Mouse (Mus musculus) MEL-GATA-1-ER (cell line): ENCODE data around the gene Fgfr2.

ENCODE experiments used
- DNase-seq: peaks from one replicate; pipeline ENCODE4 v3.0.0-alpha.2; 2012; ENCODE audit warnings: low read depth; ENCODE audit errors: extremely low read depth

Gene Fgfr2

DNA sequence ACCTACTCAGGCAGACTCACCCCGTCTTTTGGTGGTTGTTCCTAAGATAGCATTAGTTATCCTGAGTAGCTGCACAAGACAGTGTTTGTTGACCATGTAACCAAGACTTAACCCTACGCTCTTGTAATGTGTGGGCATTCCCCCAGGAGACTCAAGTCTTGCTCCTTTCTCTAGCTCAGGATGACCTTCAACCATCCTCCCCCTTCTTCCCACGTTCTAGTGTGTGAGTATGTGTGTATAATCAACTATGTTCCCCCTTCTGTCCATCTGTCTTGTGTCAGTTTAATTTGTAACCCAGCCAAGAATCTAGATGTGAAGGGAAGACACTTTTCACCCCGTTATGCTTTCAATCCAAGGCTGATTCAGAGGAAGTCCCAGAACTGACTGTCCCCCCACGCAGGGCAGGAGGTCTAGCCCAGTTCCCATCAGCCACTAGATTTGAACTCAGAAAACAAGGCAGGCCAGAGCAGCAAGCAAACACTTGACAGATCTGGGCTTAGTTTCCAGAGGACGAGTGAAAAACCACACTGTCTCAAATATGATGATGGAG is 815.4 kb downstream of the Fgfr2 start:
- no peak for DNase-seq

DNA sequence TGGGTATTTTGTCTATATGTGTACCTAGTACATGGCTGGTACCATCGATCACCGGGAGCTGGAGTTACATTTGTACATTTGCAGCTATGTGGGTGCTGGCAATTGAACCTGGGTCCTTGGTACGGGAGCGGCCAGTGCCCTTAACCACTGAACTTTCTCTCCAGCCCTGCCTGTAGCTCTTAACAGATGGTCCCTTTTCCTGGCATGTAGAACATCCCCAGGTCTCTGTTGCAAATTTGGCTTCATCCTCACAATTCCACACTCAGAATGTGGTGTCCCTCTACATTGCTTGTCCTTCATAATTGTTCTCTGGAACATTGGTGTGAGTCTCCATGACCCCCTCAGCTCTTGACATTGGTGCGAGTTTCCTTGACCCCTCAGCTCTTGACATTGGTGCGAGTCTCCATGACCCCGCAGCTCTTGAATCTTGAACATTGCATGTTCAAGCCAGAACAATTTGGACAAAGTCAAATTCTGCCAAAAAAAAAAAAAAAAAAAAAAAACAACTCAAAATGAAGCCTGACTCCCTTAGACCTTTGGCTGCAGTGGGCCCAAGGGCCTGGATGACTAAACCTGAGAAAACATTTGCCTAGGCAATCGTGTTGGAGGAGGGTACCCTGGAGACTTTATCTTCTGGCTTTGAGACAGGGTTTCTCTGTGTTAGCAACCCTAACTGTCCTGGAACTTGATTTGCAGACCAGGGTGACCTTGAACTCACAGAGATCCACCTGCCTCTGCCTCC is 816.3 kb downstream of the Fgfr2 start:
- DNase-seq = no peak

DNA sequence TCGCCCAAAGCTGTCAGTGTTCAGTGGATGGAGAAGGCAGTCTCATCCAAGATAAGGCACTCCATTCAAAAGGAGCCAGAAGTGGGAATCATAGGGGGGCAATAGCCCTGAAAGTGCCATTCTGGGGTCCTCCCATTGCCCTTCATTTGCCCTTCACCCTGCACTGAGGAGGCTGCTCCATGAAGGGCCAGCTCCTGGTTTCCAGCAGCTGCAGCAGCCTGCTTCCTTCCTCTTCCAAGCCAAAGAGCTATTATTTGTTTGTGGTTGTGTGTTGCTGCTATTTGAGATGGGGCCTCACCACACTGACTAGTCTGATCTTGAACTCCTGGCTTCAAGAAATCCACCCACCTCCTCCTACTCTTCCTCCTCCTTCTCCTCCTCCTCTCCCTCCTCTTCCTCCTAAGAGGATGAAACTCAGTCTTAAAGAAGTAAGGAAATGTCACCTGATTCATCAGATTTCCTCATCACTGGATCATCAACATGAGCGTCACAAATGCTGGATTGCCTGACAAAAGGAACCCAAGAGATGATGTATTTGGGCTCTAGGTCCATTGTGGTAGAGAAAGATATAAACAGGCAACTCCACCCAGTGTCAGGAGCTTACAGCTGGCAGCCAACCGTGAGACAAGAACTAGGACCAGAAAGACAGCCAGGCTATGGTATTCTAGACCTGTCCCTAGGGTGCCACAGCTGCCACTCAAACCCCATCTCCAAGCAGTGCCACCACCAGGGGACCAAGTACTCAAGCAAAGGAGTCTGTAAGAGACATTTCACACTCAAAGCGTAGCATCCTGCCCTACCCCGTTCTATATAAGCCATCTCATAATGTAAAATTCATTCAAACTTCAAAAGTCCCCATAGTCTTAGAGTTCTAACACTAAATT is 817.4 kb downstream of the Fgfr2 start:
- no peak for DNase-seq

DNA sequence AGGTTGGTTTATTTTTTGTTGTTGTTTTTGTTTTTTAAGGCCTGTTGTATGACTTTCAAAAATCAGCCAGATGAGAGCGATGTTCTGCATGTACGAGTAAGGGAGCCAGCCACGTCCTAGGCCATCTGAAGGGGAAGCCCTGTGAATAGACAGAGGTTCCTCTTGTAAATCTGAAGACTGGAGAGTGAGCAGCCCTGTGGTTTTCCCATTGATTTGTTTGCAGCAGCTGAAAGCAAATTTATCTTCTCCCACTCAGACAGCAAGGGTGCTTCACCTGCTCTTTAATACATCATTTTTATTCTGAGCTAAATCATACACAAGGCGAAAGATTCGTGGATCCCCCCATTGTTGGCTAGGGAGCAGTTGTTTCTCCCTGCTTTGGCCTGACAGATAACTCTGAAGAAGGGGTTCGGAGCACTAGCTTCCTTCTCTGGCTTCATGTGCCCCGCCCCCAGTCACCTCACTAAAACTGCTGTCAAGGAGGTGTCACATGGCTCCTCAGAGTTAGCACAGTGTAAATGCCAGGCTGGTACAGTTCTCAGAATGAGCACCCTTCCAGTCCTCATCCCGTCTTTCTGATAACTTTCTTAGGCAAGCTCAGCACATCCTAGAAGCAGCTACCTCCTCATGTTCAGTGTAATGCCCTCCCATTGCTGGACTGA is 818.6 kb downstream of the Fgfr2 start:
- DNase-seq = no peak

DNA sequence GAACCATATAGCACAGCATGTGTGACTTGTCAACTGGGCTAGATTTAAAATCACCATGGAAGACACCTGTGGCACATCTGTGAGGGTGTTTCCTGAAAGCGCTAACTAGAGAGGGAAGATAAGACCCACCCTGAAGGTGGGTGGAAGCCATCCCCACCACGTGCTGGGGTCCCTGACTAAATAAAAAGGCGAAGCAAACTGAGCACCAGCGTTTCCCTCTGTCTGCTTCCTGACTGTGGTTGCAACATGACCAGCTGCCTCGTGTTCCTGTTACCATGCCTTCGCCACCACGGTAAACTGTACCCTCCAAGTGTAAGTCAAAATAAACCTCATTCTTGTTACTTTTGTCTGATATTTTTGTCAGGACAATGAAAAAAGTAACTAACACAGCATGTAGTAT is 819.2 kb downstream of the Fgfr2 start:
- DNase-seq = no peak

DNA sequence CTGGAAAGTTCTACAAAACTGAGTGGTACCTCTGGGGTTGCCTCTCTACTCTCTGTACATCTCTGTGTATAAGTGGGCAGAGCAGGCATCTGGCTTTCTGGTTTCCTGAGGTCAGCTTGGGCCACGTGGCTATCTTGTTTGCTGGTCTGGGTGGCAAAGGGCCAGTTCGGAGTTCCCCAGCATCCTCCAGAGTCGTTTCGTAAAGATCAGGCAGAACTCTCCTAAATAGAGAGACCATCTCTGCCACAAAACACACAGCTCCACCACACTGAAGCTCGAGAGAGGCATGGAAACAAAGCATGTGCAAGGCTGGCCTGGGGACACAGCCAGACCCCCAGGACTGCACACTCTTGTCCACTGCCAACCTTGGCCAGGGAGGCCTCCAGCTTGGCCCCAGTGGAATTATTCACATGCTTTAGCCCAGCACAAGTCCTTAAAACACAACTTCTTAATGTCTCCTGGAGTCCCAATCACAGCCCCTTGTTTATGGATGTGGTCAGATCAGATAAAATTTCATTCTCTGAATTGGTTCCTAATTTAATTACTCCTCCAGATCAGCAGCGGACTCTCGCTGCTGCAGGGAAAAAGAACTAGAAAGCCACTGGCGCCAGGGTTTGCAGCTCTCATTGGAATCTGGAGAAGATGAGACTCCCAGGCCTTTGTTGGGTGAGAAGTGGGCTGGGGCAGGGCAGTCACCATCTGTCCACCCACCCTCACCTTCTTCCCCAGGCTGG is 820.5 kb downstream of the Fgfr2 start:
- no peak for DNase-seq

DNA sequence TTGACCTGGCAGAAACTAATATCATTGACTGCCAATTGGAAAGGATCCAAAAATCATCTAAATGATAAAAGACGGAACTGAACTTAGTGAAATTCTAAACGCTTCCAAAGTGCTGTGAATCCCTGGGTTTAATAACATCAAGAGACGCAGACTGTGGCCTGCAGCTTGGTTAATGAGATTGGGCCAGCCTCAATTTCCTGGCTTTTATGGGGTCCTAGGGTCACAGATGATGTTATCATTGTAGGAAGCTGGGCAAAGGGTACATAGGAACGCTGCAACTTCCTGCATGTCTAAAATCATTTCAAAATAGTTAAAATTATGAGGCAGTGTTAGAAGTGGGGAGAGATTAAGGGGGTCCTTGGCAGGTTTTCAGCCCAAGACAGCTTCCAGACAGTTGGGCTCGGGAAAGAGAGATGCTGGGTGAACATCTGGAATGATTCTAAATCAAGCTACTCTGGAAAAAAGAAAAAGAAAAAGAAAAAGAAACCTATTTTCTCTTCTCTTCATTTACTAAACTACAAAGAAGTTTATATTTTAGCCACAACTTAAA is 823.4 kb downstream of the Fgfr2 start:
- no peak for DNase-seq

DNA sequence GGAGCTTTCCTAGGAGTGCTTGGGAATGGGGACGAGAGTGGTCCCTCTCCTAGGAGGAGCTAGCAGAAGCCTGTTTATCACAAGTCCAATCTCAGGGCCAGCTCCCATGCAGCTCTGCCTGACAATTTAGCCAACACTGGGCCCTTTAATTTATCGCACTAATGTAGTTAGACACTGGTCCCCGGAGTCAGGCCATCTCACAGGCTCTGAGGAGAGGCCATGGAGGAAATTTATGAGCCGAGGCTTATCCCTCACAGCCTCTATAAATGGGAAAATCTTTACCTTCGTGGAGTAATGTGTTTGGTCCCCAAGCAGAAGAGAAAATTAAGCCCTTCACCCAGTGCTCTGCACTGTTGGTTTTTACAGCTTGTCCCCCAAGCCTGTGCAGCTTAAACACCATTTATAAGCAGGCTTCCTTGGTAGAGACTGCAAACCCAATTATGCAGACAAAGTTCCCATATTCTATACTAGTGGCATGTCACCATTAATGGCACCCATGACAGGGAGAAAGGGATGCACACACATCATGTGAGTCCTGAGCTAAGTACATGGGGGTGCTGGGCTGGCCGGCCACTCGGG is 824.6 kb downstream of the Fgfr2 start:
- DNase-seq = no peak

DNA sequence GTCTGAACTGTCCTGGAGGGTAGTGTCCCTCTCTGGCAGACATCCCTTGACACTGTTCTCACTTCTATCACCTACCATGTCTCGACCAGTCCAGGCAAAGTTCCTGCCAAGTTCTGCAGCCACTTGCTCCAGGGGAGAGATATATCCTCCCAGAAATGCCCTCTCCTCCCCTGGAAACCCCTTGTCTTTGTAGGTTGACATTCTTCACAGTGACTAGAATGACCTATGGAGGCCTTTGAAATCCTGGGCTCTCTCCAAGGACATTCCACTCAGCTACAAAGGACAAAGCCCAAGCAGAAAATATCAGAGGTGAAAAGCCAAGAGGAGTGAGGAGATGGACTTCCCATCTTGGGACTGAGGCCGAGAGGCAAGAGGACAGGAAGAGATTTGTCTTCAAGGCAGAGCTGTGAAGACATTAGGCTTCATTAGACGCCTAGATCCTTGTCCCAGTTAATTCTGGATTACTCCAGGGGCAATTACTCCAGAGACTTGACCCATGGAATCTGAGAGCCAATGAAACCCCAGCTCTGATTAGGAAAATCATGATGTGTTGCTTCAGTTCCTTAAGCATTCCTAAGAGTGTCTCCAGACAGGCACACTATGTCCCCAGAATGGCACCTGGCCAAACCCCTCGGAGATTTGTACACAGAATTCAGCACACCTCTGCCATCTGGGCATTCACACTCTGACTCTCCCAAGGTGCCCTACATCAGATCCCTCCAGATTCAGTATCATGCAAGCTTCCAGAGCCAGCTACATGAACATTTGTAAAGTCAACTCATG is 826.3 kb downstream of the Fgfr2 start:
- DNase-seq = no peak

DNA sequence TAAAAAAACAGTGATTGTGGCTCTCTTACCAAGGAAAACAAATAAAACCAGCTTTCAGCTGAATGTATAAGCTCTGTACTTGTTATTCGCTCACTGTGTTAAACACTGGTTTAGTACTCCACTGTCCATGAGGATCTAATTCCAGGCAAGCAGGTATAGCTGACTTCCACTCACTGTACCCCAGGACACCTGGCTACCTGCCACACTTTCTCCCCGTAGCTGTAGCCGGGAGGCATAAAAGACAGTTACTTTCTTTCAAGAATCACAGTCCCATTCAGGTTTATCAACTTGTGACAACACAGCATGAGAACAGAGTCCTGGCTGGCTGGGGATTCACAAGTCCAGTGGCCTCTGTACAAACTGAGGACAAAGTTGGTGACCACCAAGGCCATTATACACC is 827.0 kb downstream of the Fgfr2 start:
- no peak for DNase-seq

DNA sequence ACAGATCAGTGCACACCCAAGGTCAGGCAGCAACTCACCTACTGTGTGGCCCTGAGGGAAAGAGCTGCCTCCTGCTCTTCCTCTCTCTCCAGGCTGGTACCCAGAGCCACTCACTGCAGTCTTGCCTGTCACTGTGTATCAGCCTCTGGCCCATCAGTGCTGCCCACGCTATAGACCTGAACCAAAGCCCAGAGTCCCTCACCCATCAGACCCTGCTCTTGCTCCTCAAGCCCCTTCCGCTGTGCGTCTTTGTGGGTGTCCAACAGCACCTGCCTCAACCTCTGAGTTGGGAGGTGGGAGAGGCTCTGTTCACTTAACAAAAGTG is 835.8 kb downstream of the Fgfr2 start:
- no peak for DNase-seq

DNA sequence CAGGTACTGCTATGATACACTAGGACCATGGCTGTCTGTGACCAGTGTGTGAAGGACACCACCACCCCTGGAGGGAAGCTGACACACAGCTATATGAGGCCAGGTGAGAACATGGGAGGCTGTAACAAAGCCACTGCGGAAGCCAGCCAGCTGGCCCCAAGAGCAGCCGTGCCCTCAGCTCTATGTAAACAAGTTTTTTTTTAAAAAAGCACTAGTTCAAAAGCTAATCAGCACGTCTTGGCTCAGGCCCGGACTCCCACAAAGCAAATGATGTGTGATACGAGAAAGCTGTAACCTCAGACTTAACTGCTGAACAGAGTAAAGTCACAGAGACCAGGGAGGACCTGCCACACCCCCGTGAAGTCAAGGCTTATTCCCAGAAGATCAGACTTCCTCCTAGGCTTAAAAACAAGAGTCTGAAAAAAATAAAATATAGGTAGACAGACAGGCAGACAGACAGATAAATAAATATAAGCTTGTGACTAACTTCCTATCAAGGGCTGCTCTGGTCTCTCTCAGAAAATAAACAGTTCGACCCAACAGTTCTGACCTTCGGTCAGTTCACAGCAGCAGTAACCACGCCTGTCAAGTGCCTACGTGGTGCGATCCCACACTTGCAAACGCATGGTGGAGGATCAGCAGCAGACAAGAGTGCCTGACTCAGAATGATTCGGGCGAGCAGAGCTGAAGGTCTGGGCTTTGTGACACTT is 836.4 kb downstream of the Fgfr2 start:
- no peak for DNase-seq

DNA sequence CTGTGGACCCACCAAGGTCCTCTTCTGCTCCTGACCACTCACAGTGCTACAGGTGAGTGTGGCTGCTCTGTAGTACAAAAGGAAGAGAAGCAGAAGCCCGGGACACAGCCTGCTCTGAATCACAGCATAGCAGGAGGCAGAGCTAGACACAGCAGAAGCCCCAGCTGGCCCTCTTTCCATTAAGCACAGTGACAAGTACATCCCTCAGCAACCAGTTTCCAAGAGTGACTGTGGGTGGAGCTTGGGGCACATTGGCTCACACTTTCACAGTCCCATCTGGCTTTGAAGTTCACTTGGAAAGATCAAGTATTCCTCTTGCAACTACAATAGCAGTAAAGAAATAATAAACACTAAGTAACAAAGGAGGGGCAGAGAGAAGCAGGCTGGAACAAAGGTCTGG is 838.4 kb downstream of the Fgfr2 start:
- no peak for DNase-seq

DNA sequence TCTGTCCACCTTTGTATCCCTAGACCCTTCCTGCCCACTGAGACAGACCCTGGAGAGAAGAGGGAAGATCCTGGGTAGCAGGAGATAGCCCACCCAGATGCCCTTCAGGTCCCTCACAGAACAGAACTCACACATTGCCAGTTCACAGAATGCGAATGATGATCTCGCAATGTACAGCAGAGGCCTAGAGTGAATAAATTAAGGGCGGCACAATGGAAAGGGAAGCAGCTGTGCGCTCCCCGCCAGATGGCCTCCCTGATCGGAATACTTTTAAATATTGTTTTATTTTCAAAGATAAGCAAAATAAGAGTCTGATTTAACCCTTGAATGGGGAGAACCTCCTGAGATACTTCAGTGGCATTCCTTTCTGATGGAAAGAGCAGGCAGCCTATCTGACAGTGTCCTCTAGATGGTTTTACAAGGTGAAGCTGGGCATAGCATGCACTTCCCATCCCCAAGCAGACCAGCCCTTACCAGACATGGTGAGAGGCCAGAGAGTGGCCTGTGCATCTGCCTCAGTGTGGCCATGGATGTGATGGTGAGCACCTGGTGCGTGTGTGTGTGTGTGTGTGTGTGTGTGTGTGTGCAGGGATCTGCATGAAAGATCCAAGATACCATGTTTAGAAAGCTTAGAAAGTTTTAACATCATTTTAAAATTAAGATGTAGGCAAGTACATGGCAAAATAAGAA is 839.0 kb downstream of the Fgfr2 start:
- no peak for DNase-seq

DNA sequence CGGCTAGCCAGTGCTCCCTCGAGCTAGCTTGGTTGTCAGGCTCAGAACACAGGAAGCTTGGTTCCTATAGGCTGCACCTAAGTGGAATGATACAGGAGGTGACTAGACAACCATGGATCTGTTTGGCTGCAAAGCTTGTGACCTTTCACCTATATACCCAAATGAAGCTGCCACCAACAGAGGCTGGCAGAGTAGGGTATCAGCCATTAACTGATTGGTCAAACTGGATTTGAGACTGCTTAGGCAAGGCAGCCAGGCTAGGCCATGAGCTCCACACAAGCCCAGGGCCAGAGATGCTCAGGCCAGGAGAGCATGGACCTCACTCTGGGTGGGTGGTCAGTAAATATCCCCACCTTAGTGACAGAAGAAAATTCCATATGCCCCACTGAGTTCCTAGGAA is 840.6 kb downstream of the Fgfr2 start:
- DNase-seq = no peak

DNA sequence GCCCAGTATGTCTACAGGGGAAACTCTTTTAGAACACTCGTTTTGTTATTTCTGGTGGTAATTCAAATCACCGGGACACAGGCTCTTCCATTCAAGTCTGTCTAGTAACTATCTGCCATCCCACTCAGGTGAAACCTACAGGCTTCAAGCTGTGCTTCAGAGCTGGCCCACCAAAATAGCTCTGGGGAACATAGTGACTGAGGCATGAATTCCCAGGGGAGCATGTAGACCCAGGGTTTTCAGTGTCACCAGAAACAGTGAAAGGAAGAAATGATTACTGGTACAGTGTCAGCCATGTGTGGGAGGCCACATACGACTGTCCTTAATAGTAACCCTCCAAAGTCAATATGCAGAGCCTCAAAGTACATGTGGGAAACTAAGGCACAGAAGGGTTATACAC is 841.0 kb downstream of the Fgfr2 start:
- no peak for DNase-seq

DNA sequence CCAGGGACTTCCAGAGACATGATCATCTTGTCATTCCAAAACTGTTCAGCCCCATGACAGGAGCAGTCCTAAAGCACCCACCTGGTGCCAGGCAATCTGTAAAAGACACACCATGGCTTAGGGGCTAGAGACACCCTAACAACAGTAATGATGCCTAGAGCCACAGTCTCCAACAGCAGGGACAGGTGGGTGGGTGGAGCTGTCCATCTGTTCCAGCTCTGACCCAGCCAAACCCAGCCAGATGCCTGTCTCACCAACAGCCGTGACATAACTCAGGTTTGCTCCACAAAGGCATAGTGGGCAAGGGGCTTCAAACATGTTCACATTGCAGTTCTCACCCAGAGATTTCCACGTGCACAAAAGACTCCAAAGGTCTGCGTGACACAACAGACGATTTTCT is 841.4 kb downstream of the Fgfr2 start:
- DNase-seq = no peak

DNA sequence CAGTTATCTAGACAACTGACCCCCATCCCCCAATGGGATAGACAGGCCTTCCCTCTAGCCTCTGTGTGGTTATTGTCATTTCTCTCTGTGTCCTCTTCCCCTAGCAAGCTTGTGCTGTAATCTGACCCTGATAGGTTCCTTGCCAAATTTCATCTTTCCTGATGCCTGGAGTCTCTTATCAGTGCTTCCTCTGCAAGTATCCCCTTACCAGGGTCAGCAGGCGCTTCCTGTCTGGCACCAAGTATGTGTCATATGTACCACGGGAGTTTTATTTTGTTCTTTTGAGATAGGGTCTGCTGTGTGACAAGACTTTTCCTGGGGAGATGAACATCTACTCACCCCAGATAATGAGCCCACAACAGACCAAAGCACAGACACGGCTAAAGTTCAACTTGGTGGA is 844.5 kb downstream of the Fgfr2 start:
- peak; percentile 46 for DNase-seq

DNA sequence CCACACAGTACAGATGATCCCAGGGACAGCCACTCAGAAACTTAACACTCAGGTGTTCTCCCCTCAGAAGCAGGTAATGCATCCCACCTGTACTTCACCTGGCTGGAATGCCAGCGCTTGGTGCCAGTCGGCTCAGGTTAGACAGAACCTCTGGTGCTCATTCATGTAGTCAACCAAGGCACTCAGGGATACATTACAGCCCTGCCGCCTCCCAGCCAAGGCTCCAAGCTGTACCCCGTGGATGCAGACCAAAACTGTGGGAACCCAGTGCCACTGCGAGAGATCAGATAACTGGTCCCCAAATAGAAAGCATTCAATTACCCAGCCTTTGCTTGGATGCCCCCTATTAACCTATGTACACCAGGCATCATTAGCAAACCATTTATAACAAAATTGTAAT is 846.9 kb downstream of the Fgfr2 start:
- DNase-seq = no peak
